Mouse (Mus musculus) brain, adult 2 months (tissue): ENCODE measurements at regions not wholly inside any gene's neighbourhood (a gene's known extent, or its start where the extent isn't known, plus 50 kb on each side); places are given as distances from the start of the nearest gene placed in this dataset.

Source experiments
- DNase-seq: peaks from one replicate; pipeline ENCODE4 v3.0.0; 2011; ENCODE audit warnings: low read depth, low spot score

GRCm38 (mm10) chr8:24287861-24288260 is 437.8 kb downstream of the Adam3 start:
- DNase-seq, result no peak

- DNase-seq, result no peak
Observed at GRCm38 (mm10) chr8:24284966-24285365, 440.7 kb downstream of the Adam3 start.

- DNase-seq, result peak; percentile 43
Observed at GRCm38 (mm10) chr8:24283901-24284405, 441.7 kb downstream of the Adam3 start.

- peak; percentile 52 for DNase-seq
Observed at GRCm38 (mm10) chr8:24280296-24280695, 445.4 kb downstream of the Adam3 start.

- DNase-seq, result no peak
Observed at GRCm38 (mm10) chr8:24278391-24278790, 447.3 kb downstream of the Adam3 start.

- no peak for DNase-seq
Observed at GRCm38 (mm10) chr8:24261359-24261758, 464.3 kb downstream of the Adam3 start.

GRCm38 (mm10) chr8:24258622-24259021 is 467.0 kb downstream of the Adam3 start:
- no peak for DNase-seq

GRCm38 (mm10) chr8:24242211-24242610 is 483.4 kb downstream of the Adam3 start:
- DNase-seq, result peak; percentile 57

- DNase-seq, result no peak
Observed at GRCm38 (mm10) chr8:24240211-24240983, 485.3 kb downstream of the Adam3 start.

GRCm38 (mm10) chr8:24234981-24235380 is 490.7 kb downstream of the Adam3 start:
- DNase-seq, result no peak

- DNase-seq, result peak; percentile 89
Observed at GRCm38 (mm10) chr8:24228148-24228547, 497.5 kb downstream of the Adam3 start.

GRCm38 (mm10) chr8:24227331-24228072 is 498.1 kb downstream of the Adam3 start:
- peak; percentile 62 for DNase-seq

- DNase-seq, result peak; percentile 87
Observed at GRCm38 (mm10) chr8:24220222-24220621, 505.4 kb downstream of the Adam3 start.

GRCm38 (mm10) chr8:24216655-24217054 is 509.0 kb downstream of the Adam3 start:
- peak; percentile 90 for DNase-seq

GRCm38 (mm10) chr8:24215510-24216138 is 510.0 kb downstream of the Adam3 start:
- peak; percentile 63 for DNase-seq

GRCm38 (mm10) chr8:24214315-24214714 is 511.3 kb downstream of the Adam3 start:
- DNase-seq, result peak; percentile 69

- peak; percentile 75 for DNase-seq
Observed at GRCm38 (mm10) chr8:24212216-24213200, 513.1 kb downstream of the Adam3 start.

GRCm38 (mm10) chr8:24211091-24211490 is 514.6 kb downstream of the Adam3 start:
- DNase-seq, result peak; percentile 73
